Mouse (Mus musculus) mammary gland, adult 2 months (tissue): ENCODE results near the gene Hivep2. TPM values are rescaled to one million over a fixed set of nuclear protein-coding genes. Genes with fewer than 3 reads are reported as not detected.

ENCODE experiments used
- polyA plus RNA-seq: library from polyadenylated mRNA; depleted of rRNA; stranded (reverse); fragments of >200 nt; gene quantifications from 2 replicates; pipeline ENCODE4 v1.2.3, GENCODE M21; 2012; ENCODE audit warnings: low replicate concordance; rRNA removed

Gene Hivep2
- polyA plus RNA-seq: 9.9 and 14.7 TPM in 2 replicates

GRCm38 (mm10) chr10:13965974-13966829, at the start of gene Hivep2:
Gene Hivep2, plus strand, starts transcription at chr10:13966075.

Other genes starting within 250 kb of the Hivep2 start
- 17.6 and 42.2 TPM in 2 replicates for gene Aig1, start 97.1 kb upstream of the Hivep2 start, polyA plus RNA-seq